Mouse (Mus musculus) gastrocnemius, adult 2 months (tissue): ENCODE results near the gene Pla2g6. TPM values are rescaled to one million over a fixed set of nuclear protein-coding genes. Genes with fewer than 3 reads are reported as not detected.

Experiments
- DNase-seq: peaks from one replicate; pipeline ENCODE4 v3.0.0; 2022
- H3K27ac ChIP-seq: fragments of 200-600 bp; 2 replicates; pipeline ENCODE4 v1.8.1; 2022; ENCODE audit warnings: mild to moderate bottlenecking
- H3K4me3 ChIP-seq: fragments of 200-600 bp; 2 replicates; pipeline ENCODE4 v1.8.1; 2022; ENCODE audit warnings: mild to moderate bottlenecking, moderate library complexity
- CTCF ChIP-seq: fragments of 200-600 bp; IDR thresholded peaks from 2 replicates; pipeline ENCODE4 v1.8.1; 2022; ENCODE audit warnings: antibody characterized with exemption, mild to moderate bottlenecking, moderate library complexity
- intact Hi-C: fragments of 180-260 bp; cut with DNase I; formaldehyde crosslinking; loops from one replicate; pipeline ENCODE4 v1.15.1; 2025
- total RNA-seq, 2 experiments: library from RNA; stranded (reverse); gene quantifications; 2 replicates each; pipeline ENCODE4 v1.2.3; 2021

The Pla2g6 gene
- total RNA-seq, 2 experiments from 2014 or later, result 19.4 to 20.1 TPM

DNA sequence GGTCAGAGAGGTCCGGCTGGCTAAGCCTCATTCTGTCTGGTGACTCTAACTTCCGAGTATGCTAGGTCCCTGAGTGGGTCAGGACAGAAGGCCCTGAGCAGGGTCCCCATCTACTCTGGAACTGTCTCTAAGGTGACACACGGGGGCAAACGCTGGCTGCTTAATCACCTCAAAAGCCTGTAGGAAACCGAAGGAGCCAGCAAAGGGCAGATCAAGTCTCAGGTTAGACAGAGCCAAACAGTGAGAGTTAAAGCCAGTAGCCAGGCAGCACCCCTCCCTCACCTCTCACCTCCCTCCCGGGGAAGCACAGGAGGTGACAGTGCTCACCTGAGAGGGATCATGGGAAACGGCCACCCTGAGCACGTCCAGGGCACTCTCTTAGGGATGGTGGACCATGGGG, 24.5 kb downstream of the Pla2g6 start:
- Histone ChIP-seq H3K27ac (no peak overlapping the region), H3K4me3 (no peak overlapping the region)
- TF ChIP-seq CTCF, result peak; percentile 43
- intact Hi-C loops, result no loop called here
- no peak for DNase-seq

DNA sequence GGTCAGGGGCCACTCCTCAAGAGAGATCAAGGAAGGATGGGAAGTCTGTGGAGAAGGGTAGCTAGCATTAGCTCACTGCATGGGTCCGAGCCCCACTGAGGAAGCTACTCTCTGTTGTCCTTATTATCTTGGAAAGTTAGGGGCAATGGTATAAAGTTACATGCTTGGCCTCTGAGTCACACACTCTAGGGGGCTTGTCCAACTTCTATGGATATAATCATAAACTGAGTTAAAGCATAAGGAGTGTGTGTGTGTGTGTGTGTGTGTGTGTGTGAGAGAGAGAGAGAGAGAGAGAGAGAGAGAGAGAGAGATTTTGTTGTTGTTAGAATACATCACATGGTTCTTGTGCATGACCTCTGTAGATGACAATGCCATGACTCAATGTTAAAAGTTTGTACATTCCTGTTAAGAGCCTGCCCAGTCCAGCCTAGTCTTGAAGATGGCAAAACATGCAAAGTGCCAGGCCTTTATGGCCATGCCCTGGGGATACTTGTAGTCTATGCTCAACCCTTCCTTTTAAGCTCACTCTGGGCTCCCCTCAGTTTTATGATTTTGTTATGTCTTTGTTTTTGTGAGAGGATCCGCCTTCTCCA, 28.5 kb downstream of the Pla2g6 start:
- no peak for DNase-seq
- Histone ChIP-seq H3K27ac (no peak overlapping the region), H3K4me3 (no peak overlapping the region)
- TF ChIP-seq CTCF, result no peak
- intact Hi-C loops, result no loop called here

DNA sequence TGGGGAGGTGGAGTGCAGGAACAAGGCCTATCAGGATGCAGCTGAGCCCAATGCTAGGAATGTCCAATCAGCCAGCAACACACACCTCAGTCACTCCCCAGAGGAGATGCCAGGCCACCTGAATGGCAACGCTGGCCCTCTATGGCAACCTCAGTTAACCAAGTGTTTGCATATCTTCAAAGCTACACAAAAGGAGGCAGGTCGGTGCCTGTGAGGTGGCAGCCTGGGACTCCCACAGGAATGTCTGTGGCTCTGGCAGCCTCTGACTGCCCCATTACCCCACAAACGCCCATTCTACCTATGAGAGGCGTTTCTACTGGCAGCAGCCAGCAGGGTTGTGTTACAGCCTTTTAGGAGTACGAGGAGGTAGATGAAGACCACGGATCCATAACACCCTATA, 29.6 kb downstream of the Pla2g6 start:
- Histone ChIP-seq H3K4me3 (no peak overlapping the region), H3K27ac (no peak overlapping the region)
- no peak for DNase-seq
- TF ChIP-seq CTCF, result no peak
- intact Hi-C loops, result no loop called here

DNA sequence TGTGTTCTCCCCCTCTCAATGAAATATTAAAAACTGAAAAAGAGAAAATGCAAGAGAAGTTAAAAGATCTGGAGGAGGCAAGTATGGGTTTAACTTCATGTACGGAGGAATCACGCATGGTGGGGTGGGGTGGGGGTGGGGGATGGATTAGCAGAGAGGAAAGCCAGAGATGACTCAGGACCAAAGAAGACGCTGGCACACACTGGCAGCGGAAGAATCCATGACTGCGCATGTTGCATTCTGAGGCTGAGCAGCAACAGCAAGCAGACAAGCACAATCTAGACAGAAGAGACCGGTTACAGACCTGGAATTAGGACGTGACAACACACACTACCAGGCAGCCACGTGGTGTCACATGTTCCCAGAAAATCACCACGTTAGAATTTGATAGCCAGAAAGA, 35.4 kb downstream of the Pla2g6 start:
- intact Hi-C loops, result no loop called here
- no peak for DNase-seq
- no peak for TF ChIP-seq CTCF
- no peak overlapping the region for H3K4me3 ChIP-seq
- H3K27ac ChIP-seq, result no peak overlapping the region

DNA sequence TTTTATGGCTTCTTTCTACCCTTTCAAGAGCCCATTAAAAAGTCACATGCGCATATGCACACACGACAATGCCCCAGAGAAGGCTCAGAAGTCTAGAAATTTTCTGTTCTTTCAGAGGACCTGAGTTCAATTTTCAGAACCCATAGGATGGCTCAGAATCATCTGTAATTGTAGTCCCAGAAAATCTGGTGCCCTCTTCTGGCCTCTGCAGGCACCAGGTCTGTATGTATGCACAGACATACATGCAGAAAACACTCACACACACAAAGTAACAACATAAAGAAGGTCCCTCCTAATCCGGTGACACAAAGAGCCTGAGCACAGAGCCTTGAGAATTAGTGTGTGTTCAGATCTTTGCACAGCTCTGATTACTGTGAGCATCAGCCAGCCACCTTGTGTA, 37.9 kb downstream of the Pla2g6 start:
- no peak overlapping the region for H3K4me3 ChIP-seq
- intact Hi-C loops, result no loop called here
- no peak overlapping the region for H3K27ac ChIP-seq
- TF ChIP-seq CTCF, result no peak; the same call in 1 of the 2 replicates
- DNase-seq, result no peak

DNA sequence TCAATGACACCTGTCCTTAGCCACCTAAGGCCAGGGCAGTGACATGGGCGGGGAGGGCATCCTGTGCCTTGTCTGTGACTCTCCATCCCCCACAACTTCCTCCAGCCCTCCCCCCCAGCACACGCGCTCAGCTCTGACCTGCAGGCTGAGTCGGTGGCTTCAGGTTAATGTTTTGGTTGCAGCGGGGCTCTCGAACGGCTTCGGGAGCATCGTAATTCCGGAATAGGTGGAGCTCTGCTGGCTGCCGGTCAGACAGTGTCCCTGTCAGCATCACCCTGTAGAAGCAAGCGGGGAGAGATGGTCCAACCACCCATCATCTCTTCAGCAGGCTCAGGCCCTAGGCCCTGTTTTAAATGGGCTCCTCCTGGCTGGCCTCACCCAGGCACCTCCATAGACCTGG, 38.7 kb downstream of the Pla2g6 start:
- no peak for DNase-seq
- intact Hi-C loops, result no loop called here
- no peak overlapping the region for H3K4me3 ChIP-seq
- TF ChIP-seq CTCF, result no peak
- no peak overlapping the region for H3K27ac ChIP-seq

DNA sequence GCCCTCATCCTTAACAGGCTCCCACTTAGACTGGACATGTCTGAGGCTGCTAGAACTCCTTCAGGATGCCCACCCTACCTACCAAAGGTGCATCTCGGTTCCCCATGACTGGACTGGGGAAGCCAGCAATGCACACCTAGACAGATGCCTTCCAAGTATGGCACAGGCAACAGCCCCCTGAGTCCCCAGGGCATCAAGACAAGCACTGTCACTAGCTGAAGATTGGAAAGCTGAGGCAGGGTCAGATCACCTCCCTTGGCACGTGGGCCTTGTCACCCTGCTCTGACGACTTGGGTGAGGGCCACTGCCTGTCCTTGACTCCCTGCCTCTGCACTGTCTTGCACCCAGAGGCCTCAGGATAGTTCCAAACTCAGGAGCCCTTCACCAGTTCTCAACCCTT, 39.8 kb downstream of the Pla2g6 start:
- TF ChIP-seq CTCF, result no peak
- Histone ChIP-seq H3K27ac (no peak overlapping the region), H3K4me3 (no peak overlapping the region)
- intact Hi-C loops, result no loop called here
- no peak for DNase-seq

DNA sequence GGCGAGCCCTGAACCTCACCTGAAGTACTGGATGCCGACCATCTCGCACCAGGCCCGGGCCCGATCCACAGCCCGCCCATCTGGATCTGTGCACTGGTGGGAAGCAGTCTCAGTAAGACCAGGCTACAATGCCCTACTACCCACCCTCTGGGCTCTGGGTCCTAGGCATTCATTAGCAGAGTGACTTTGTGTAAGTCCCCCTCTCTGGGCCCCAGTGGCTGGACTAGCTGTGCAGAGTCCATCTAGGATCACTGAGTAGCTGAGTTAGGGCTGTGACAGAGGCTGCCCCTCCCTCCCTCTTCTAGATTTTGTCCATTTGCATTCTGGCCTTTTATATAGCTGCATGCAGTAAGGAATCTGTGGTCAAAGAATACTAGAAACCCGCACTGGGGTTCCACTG, 41.1 kb downstream of the Pla2g6 start:
- TF ChIP-seq CTCF, result no peak
- intact Hi-C loops, result no loop called here
- no peak overlapping the region for H3K27ac ChIP-seq

DNA sequence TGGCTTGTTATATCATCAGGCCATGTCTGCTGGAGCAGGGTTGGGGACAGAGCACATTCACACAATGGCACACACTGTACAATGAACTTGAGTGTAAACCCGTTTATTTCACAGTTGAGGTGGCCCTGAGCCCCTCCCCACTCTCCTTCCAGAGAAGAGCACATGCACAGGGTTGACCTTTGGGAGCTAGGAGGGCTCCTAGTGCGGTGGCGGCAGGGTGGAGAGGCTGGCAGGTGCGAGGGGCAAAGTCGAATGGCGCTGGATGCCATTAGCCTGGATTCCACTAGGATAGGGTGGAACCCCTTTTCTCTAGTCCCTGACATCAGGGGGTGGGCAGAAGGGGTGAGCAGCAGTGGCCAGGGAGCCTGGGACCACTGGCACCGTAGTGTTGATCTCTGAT, 42.0 kb downstream of the Pla2g6 start:
- DNase-seq, result no peak
- Histone ChIP-seq H3K4me3 (no peak overlapping the region), H3K27ac (no peak overlapping the region)
- intact Hi-C loops, result no loop called here
- TF ChIP-seq CTCF, result no peak

More for the DNA sequence above, 41.1 kb downstream of the Pla2g6 start:
- DNase-seq, result no peak
- no peak overlapping the region for H3K4me3 ChIP-seq

DNA sequence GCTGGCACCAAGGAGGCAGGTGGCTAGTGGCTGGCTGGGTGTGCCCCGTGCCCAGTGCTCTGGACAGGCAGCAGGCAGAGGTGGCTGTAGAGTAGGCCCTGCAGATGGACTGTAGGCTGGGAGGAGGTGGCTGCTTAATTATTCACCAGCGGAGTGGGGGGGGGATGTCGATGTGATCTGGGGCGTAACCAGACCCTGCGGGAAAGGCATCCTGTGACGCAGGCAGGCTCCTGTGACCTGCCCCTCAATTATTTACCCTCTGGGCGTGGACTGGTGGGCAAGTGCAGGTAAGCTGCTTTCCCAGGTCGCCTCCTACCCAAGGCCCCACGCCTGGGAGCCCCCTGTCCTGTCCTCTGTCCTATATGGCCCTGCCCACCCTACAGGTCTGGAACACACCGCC, 42.8 kb downstream of the Pla2g6 start, which contains the start of gene Baiap2l2:
Gene Baiap2l2 (minus strand): TSS at position 139 of the 400 bp plus-strand sequence.
- H3K4me3 ChIP-seq, result no peak within 1 kb of the TSS
- no peak for DNase-seq
- TF ChIP-seq CTCF, result no peak
- intact Hi-C loops, result no loop called here
- no peak within 1 kb of the TSS for H3K27ac ChIP-seq

DNA sequence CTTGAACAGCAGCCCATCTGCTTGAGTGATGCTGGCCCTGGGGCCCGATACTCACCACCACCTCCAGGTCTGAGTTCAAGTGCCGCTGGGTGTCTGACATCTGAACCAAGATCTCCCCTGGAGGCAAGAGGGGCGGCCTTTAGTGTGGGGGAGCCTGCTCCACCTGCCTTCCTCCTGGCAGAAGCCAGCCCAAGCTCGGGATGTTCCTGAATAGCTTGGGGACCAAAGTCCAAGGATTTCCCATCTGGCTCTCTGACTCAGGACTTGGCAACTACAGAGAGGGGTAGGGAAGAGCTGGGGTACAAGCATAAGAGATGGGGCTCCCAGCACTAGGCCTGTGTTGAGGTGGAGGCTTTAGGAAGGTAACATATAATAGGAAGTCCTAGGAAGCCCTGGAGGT, 44.8 kb downstream of the Pla2g6 start:
- intact Hi-C loops, result no loop called here
- no peak overlapping the region for H3K4me3 ChIP-seq
- TF ChIP-seq CTCF, result no peak
- DNase-seq, result no peak
- no peak overlapping the region for H3K27ac ChIP-seq

DNA sequence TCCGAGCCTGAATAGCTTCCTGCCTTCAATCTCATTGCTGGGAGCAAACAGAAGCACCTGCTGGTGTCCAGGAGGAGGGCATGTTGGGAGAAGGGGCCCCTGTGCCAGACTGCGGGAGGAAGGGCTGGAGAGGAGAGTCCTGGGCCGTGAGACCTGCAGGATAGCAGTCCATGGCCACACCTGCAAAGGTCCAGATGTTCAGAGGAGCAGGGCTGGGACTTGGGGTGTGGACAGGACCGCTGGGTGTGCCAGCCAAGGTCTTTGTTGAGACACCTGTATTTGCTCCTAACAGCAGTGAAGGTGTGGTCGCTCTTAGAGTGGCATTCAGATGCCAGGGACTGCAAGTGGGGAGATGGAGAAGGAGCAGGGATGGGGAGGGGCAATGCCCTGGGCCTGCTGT, 45.8 kb downstream of the Pla2g6 start:
- no peak for TF ChIP-seq CTCF
- no peak for DNase-seq
- no peak overlapping the region for H3K27ac ChIP-seq
- H3K4me3 ChIP-seq, result no peak overlapping the region
- intact Hi-C loops, result no loop called here

DNA sequence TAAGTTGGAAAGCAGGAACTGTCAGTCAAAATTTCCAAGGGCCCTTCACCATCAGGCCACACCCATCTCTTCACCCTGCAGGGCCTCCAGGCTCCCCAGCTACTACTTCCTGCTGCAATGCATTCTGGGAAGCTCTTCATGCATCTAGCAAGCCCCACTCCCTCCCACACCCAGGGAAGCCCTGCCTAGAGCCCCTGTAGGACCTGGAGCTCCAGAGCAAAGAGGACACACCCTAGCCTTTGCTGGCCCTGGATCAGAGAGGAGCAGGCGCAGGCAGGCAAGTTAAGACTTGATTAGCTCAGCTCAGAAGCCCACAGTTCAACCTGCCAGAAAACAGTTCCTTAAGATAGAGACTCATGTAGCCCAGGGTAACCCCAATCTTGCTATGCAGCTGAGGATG, 46.8 kb downstream of the Pla2g6 start:
- H3K4me3 ChIP-seq, result no peak overlapping the region
- DNase-seq, result no peak
- intact Hi-C loops, result no loop called here
- no peak overlapping the region for H3K27ac ChIP-seq
- TF ChIP-seq CTCF, result no peak

DNA sequence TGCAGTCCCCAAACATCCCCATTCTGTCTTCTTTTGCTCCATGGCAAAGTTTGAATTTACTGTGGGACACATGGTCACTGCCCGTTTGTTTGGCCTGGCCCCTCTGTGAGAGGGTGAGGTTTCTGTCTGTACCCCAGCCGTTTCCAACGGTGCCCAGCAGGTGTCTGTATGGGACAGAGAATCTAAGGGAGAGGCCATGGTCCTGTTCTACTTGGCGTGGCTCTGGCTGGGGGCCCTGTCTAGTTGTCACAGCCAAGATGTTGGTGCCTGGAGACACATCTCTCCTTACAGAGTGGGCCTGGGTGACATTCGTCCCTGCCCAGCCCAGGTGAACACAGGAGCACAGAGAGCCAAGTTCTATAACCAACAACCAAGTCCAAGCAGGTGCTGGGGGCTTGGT, 47.3 kb downstream of the Pla2g6 start:
- no peak overlapping the region for H3K4me3 ChIP-seq
- intact Hi-C loops, result loop anchor here (1.0 kb wide), 1 partner anchor 38 kb away; no protein-coding TSS in a partner anchor
- TF ChIP-seq CTCF, result peak; percentile 48; the same call in 1 of the 2 replicates
- peak; percentile 71 for DNase-seq
- H3K27ac ChIP-seq, result no peak overlapping the region
